Mouse (Mus musculus) lung, embryonic 15.5 days (tissue): ENCODE data around the gene Zfp317. TPM values are rescaled to one million over a fixed set of nuclear protein-coding genes. Genes with fewer than 3 reads are reported as not detected.
"Not testable (repeated sequence)": the region's sequence is repeated elsewhere in the genome, so short reads cannot be mapped to it uniquely, and the experiment has no call there.

Experiments
- ATAC-seq: fragments of 200-750 bp; cut with Nextera tagmentation; 2 replicates; pipeline ENCODE4 v1.8.0; 2017; ENCODE audit warnings: moderate number of reproducible peaks, borderline replicate concordance; ENCODE audit not compliant: low FRiP score, low TSS enrichment; ENCODE audit errors: extremely low read depth
- H3K27ac ChIP-seq: fragments of 300-500 bp; sonication (generic); 2 replicates; pipeline ENCODE4 v1.5.1; 2015; ENCODE audit warnings: moderate library complexity, mild to moderate bottlenecking, inconsistent platforms
- H3K27me3 ChIP-seq: fragments of 300-500 bp; sonication (generic); 2 replicates; pipeline ENCODE4 v1.6.1; 2015; ENCODE audit warnings: inconsistent platforms
- H3K36me3 ChIP-seq: fragments of 300-500 bp; sonication (generic); 2 replicates; pipeline ENCODE4 v1.6.1; 2015; ENCODE audit warnings: inconsistent platforms
- H3K4me1 ChIP-seq: fragments of 300-500 bp; sonication (generic); 2 replicates; pipeline ENCODE4 v1.6.1; 2015; ENCODE audit warnings: inconsistent platforms
- H3K4me2 ChIP-seq: fragments of 300-500 bp; sonication (generic); 2 replicates; pipeline ENCODE4 v1.6.1; 2015; ENCODE audit warnings: inconsistent platforms, mild to moderate bottlenecking, moderate library complexity
- H3K4me3 ChIP-seq: fragments of 300-500 bp; sonication (generic); 2 replicates; pipeline ENCODE4 v1.5.1; 2015; ENCODE audit warnings: mild to moderate bottlenecking, inconsistent platforms
- H3K9ac ChIP-seq: fragments of 300-500 bp; sonication (generic); 2 replicates; pipeline ENCODE4 v1.6.1; 2015; ENCODE audit warnings: inconsistent platforms
- H3K9me3 ChIP-seq: fragments of 300-500 bp; sonication (generic); 2 replicates; pipeline ENCODE4 v1.6.1; 2016; ENCODE audit warnings: inconsistent platforms
- WGBS: fragments of 180-500 bp; shearing (Covaris S2); methylation state at CpG from one replicate; pipeline ENCODE4 v1.1.7; 2015; 5-methylcytosine and 5-hydroxymethylcytosine counted together
- polyA plus RNA-seq: library from polyadenylated mRNA; unstranded; fragments of >200 nt; fragmentation: Nextera tagmentation; extraction: Ambion mirVana; gene quantifications from 2 replicates; pipeline ENCODE4 v1.2.1, GENCODE M21; 2015

The Zfp317 gene
- polyA plus RNA-seq: 26.3 and 27.3 TPM in 2 replicates

DNA sequence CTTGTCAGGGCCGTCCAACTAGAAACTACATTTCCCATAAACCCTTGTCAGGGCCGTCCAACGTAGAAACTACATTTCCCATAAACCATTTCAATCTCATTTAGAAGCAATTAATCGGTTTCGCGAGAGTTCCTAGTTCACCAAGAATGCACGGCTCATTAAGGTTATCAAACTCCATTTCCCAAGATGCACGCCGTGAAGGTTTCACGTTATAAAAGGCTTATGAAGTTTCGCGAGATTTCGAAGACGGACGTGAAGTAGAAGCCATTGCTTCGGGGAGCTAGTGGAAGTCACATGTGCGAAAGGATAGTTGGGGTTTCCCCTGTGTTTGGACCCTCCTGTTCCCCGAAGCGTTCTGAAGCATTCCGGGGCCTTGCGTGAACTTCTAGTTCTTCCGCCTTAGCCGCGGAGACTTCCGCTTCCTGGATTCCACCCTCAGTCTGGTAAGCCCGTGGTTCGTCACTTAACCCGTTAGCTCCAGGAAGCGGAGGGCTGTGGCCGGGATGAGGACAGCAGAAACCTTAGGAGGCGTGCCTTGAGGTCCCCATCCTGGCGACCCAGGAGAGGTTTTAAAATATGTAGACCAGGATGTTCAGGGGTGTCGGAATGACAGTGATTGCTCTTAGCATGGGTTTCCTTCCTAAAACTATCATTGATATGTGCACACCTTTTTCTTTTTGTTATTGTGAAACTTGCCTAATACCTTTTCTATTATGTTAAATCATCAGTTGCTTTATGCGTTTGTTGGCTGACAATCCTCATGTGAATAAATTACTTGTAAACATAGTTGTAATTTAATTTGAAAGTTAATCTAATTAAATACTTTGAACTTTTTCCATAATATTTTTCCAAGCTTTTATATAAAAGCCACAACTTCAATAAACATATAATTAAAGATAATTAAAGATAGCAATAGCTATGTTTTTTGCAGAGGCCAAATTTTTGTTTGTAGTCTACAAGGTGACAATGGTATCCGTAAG is at the start of gene Zfp317:
Zfp317 (plus strand) TSS at position 260 of the 980 bp plus-strand sequence.
- 2% methylated on average over 35 of the region's 35 CpGs for WGBS
- ATAC-seq: peak; percentile 98

GRCm38 (mm10) chr9:19582317-19582716 is 39.6 kb upstream of the Zfp317 start, which contains the start of gene Olfr855:
Olfr855 (plus strand) TSS chr9:19582617.
- Histone ChIP-seq H3K36me3 (no peaks in the 10 kb centered on the region), H3K27me3 (no peaks in the 10 kb centered on the region), H3K9me3 (no peaks in the 10 kb centered on the region), H3K4me1 (no peaks in the 10 kb centered on the region), H3K9ac (no peak within 1 kb of the TSS), H3K4me3 (no peak within 1 kb of the TSS), H3K27ac (no peak within 1 kb of the TSS), H3K4me2 (no peak within 1 kb of the TSS)
- no peak for ATAC-seq

More for the DNA sequence above, at the start of gene Zfp317:
- Histone ChIP-seq H3K27me3 (no peaks in the 10 kb centered on the region), H3K9ac (peak within 1 kb of the TSS; percentile 57), H3K9me3 (no peaks in the 10 kb centered on the region), H3K4me2 (peak within 1 kb of the TSS; percentile 48), H3K4me3 (peak within 1 kb of the TSS; percentile 65), H3K4me1 (no peaks in the 10 kb centered on the region), H3K36me3 (0 out of 2 replicates have a peak, but pooled peaks cover 5% of the 10 kb centered on the region), H3K27ac (peak within 1 kb of the TSS; percentile 95)

DNA sequence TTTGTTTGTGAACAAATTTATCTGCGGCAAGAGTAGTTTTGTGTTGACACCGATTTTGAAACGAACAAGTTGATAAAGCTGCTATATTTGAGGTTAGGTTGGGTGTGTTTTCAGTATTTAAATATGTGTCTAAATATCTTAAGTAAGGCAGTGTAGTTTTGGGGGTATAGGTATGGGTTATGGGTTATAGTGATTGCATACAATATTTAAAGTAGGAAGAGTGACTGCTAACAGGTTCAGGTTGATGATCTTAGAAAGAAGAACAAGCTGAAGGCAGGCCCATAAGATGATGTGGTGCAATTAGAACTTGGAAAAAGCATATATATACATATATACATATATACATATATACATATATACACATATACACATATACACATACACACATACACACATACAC is 605 bp upstream of the Zfp317 start:
- 0 out of 2 replicates have a peak, but pooled peaks cover 5% of the 10 kb centered on the region for H3K36me3 ChIP-seq
- no peaks in the 10 kb centered on the region for H3K4me1 ChIP-seq
- WGBS: 94% methylated on average over 3 of the region's 3 CpGs
- no peak overlapping the region for H3K9ac ChIP-seq
- no peak overlapping the region for H3K4me3 ChIP-seq
- ATAC-seq: no peak
- no peak overlapping the region for H3K4me2 ChIP-seq
- H3K27ac ChIP-seq: no peak overlapping the region
- no peaks in the 10 kb centered on the region for H3K27me3 ChIP-seq
- H3K9me3 ChIP-seq: no peaks in the 10 kb centered on the region

- Histone ChIP-seq H3K36me3 (peaks cover 23% of the 10 kb centered on the region), H3K4me3 (no peak overlapping the region), H3K4me1 (no peaks in the 10 kb centered on the region), H3K27me3 (no peaks in the 10 kb centered on the region), H3K4me2 (no peak overlapping the region), H3K9me3 (no peaks in the 10 kb centered on the region), H3K9ac (no peak overlapping the region), H3K27ac (no peak overlapping the region)
- no peak for ATAC-seq
Measured at GRCm38 (mm10) chr9:19629574-19629973, 7.7 kb downstream of the Zfp317 start.

DNA sequence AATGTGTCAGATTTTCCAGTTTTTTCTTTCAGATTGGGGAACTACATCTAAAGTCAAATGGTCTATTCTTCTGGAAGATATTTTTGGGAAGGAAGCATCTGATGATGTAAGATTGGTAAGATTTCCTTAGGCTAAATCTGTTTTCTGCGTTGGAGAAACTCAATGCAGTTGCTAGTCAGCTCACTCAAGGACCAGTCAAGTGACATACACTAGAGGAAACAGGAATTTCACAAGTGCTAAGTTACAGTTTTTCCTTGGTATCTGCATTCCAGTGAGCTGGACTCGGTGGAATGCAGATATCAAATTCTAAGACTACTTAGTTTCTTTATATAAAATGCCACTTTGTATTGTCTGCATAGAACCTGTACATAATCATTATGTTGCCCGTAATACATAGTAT is 23.3 kb downstream of the Zfp317 start:
- no peak overlapping the region for H3K4me2 ChIP-seq
- no peak overlapping the region for H3K4me3 ChIP-seq
- H3K27me3 ChIP-seq: no peaks in the 10 kb centered on the region
- no peak overlapping the region for H3K27ac ChIP-seq
- no peak for ATAC-seq
- no peaks in the 10 kb centered on the region for H3K4me1 ChIP-seq
- 81% methylated on average over 3 of the region's 3 CpGs for WGBS
- H3K36me3 ChIP-seq: peaks cover 65% of the 10 kb centered on the region
- no peaks in the 10 kb centered on the region for H3K9me3 ChIP-seq
- no peak overlapping the region for H3K9ac ChIP-seq

- WGBS: 84% methylated on average over 6 of the region's 6 CpGs
- H3K4me2 ChIP-seq: no peak overlapping the region
- no peak for ATAC-seq
Measured at GRCm38 (mm10) chr9:19690281-19690680, 68.4 kb downstream of the Zfp317 start.

DNA sequence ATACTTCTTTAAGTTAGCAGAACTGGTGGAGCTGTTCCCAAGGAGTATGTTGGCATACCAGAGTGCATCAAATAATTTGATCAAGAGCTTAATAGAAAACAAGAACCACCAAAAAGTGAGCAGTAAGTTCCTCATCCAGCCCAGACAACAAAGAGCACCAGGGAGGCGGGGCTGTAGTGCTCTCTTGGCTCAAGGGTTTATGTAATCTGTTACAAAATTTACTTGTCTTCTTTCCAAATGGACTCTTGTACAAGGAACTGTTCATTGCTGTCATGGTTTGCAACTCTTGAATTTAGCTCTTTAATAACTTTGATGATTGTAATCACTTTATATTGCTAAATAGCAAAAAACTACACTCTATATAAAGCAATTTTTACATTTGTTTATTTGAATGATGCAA is 69.5 kb downstream of the Zfp317 start:
- Histone ChIP-seq H3K36me3 (no peaks in the 10 kb centered on the region), H3K4me2 (no peak overlapping the region), H3K9me3 (no peaks in the 10 kb centered on the region), H3K9ac (no peak overlapping the region), H3K4me1 (no peaks in the 10 kb centered on the region), H3K4me3 (no peak overlapping the region), H3K27ac (no peak overlapping the region), H3K27me3 (no peaks in the 10 kb centered on the region)
- no peak for ATAC-seq
- WGBS: 68% methylated on average over 1 of the region's 1 CpGs

More at GRCm38 (mm10) chr9:19690281-19690680, 68.4 kb downstream of the Zfp317 start:
- Histone ChIP-seq H3K9ac (no peak overlapping the region), H3K27ac (no peak overlapping the region), H3K4me1 (no peaks in the 10 kb centered on the region), H3K36me3 (no peaks in the 10 kb centered on the region), H3K4me3 (no peak overlapping the region), H3K9me3 (no peaks in the 10 kb centered on the region), H3K27me3 (no peaks in the 10 kb centered on the region)

DNA sequence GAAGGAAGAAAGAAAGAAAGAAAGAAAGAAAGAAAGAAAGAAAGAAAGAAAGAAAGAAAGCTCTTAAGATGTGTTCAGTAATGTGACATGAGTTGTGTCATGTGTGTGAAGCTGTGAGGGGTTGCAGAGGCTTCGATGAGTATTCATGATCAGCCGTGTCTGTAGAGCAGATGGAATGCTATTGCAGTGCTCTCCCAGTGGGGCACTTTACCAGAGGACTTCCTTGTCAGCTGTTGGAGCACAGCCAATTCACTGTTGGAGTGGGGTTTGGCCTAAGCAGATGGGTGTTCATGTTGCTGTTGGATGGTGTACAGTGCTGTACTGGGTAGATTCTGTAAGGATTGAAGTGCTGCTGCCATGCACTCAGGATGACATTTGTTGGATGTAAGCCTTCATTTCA is 70.5 kb downstream of the Zfp317 start:
- Histone ChIP-seq H3K9ac (no peak overlapping the region), H3K36me3 (no peaks in the 10 kb centered on the region), H3K27ac (no peak overlapping the region), H3K4me2 (no peak overlapping the region), H3K4me1 (no peaks in the 10 kb centered on the region), H3K27me3 (no peaks in the 10 kb centered on the region), H3K4me3 (no peak overlapping the region), H3K9me3 (no peaks in the 10 kb centered on the region)
- ATAC-seq: no peak
- WGBS: 73% methylated on average over 2 of the region's 2 CpGs

DNA sequence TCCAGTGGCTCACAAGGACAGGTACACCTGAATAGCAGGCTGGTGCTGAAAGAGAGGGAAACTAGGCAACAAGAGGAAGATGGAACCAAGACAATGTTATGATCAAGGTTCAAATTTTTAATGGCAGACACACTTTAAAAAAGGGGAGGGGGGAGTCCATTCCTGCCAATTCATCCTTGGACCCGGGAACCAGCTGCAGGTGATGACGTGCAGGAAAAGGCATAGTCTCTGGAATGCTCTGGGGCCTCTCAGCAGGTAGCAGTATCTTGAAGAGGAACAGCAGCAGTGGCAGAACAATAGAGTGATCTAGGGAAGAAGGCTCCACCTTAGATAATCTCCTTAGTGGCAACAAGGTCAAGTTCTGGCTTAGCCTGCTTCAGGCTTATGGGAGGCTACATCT is 72.4 kb downstream of the Zfp317 start:
- H3K27ac ChIP-seq, H3K9ac ChIP-seq, H3K27me3 ChIP-seq, H3K4me1 ChIP-seq, H3K4me2 ChIP-seq, H3K36me3 ChIP-seq, H3K9me3 ChIP-seq, ATAC-seq, H3K4me3 ChIP-seq: not testable (repeated sequence)
- WGBS: 36% methylated on average over 2 of the region's 2 CpGs

DNA sequence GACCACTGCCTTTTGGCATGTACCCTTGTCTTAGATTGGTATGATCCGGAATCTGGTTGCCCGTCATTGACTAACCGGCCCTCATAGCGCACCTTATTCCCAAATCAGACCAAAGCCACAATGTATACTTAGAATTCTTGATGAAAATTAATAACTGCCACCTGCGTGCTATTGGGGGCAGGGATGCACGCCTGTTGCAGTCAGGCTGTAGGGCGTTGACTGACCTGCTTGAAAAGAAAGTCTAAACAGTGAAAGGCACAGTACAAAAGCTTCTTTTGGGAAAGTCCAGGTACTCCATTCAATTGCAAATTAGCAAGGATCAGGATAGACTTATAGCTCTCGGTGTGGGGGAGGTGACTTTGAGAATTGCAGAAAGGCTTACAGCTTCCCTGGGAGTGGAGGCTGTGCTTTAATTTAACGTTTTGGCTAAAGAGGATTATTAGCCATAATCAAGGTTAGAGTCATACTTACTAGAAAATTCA is 73.0 kb downstream of the Zfp317 start:
- not testable (repeated sequence) for H3K9ac ChIP-seq, H3K4me2 ChIP-seq, H3K27me3 ChIP-seq, H3K4me3 ChIP-seq, H3K27ac ChIP-seq, ATAC-seq, H3K36me3 ChIP-seq, H3K9me3 ChIP-seq, H3K4me1 ChIP-seq
- 69% methylated on average over 9 of the region's 9 CpGs for WGBS
